ENCODE assay signal across 8 mouse cellular contexts in the genomic region with DNA sequence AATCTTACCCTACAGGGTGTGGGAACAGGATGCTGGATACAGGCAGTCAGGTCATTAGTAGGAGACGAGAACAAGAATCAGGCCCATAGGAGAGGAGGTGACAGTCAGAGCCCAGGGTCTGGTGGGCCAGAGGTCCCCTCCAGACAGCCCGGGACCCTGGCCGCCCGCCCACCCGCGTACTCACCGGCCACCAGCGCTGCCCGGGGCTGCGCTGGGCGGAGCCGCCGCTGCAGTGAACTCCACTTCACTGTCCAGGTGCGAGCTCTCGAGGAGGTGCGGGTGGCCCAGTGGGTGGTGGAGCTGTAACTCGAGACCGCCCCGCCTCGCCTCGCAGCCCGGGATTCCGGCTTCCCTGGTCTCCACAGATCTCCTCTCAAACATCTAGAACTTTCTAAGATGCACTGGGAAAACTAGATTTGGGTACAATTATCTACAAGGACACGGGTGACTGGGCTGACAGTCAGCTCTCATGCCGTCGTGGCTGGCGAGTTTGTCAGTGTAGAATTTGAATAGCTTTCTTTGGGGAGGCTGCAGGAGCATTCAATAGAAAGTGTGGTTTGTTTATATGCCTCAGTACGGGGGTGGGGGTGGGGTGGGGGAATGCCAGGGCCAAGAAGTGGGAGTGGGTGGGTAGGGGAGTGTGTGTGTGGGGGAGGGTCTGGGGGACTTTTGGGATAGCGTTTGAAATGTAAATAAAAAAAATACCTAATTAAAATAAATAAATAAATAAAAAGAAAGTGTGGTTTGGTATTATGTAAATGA. TPM values are rescaled to one million over a fixed set of nuclear protein-coding genes. Genes with fewer than 3 reads are reported as not detected.
A peak's percentile ranks its signal among the peaks of the same experiment; 100 is the strongest.
DNase-seq lines count a peak whose midpoint lies in the region; ATAC-seq and TF ChIP-seq lines count a peak whose summit lies in the region.

A gene (minus strand): TSS at position 259 of the 762 bp plus-strand sequence.

- 2% methylated on average over 29 of the region's 29 CpGs for WGBS in heart, postnatal 0 days
- WGBS in forebrain, postnatal 0 days = 3% methylated on average over 29 of the region's 29 CpGs
- WGBS in liver, embryonic 14.5 days (ENCODE audit: insufficient replicate concordance) = 3% methylated on average over 29 of the region's 29 CpGs
- WGBS in neural tube, embryonic 15.5 days = under 1% methylated on average over 29 of the region's 29 CpGs

- H3K4me3 ChIP-seq in heart, postnatal 0 days (ENCODE audit: low read depth, low read length) = peak within 1 kb of the TSS; percentile 31
- peak within 1 kb of the TSS; percentile 35 for H3K4me3 ChIP-seq in forebrain, postnatal 0 days (ENCODE audit: low read depth, low read length)
- no peak within 1 kb of the TSS for H3K4me3 ChIP-seq in liver, embryonic 14.5 days (ENCODE audit: insufficient read depth in 1 of 2, low read depth in 2 of 2, low read length in 2 of 2)
- peak within 1 kb of the TSS; percentile 38 for H3K4me3 ChIP-seq in neural tube, embryonic 15.5 days (replicated peaks)

- no peak for TF ChIP-seq POLR2A in brain, embryonic 14.5 days (IDR thresholded peaks at IDR 0.05; ENCODE audit: borderline replicate concordance, extremely low read depth, insufficient read depth, insufficient read length, poor library complexity, severe bottlenecking)

- intact Hi-C loops in heart, postnatal 14 days (cut with DNase I) = no loop called here
- intact Hi-C loops in gastrocnemius, postnatal 14 days (cut with DNase I; ENCODE audit: low total_unique reads) = no loop called here

- H3K9ac ChIP-seq in heart, postnatal 0 days (replicated peaks; ENCODE audit: low read depth, low read length) = no peak within 1 kb of the TSS
- H3K9ac ChIP-seq in forebrain, postnatal 0 days = peak within 1 kb of the TSS; percentile 22; the same call in 1 of the 2 replicates
- H3K9ac ChIP-seq in liver, embryonic 14.5 days (replicated peaks) = no peak within 1 kb of the TSS
- no peak within 1 kb of the TSS; the same call in 1 of the 2 replicates for H3K9ac ChIP-seq in neural tube, embryonic 15.5 days (replicated peaks)

- ATAC-seq in heart, postnatal 0 days (ENCODE audit: insufficient read depth, low read depth) = no peak
- peak; percentile 28; the same call in 1 of the 2 replicates for ATAC-seq in forebrain, postnatal 0 days
- no peak for ATAC-seq in liver, embryonic 14.5 days (ENCODE audit: insufficient read depth)
- ATAC-seq in neural tube, embryonic 15.5 days (ENCODE audit: low FRiP score) = peak; percentile 69; the same call in 1 of the 2 replicates

- DNase-seq in heart, postnatal 0 days (ENCODE audit: low spot score) = no peak
- no peak for DNase-seq in heart, postnatal 14 days
- peak; percentile 39 for DNase-seq in brain, embryonic 14.5 days (ENCODE audit: low read depth)
- peak; percentile 4 for DNase-seq in forebrain, postnatal 0 days
- no peak for DNase-seq in liver, embryonic 14.5 days (ENCODE audit: low read depth in 3 of 3, low spot score in 3 of 3)
- no peak for DNase-seq in gastrocnemius, postnatal 14 days
- no peak for DNase-seq in gastrocnemius, postnatal 10 days

- no peak within 1 kb of the TSS for H3K27ac ChIP-seq in heart, postnatal 0 days (ENCODE audit: low read depth)
- H3K27ac ChIP-seq in forebrain, postnatal 0 days (ENCODE audit: low read depth, low read length) = no peak within 1 kb of the TSS
- H3K27ac ChIP-seq in liver, embryonic 14.5 days = no peak within 1 kb of the TSS
- no peak within 1 kb of the TSS for H3K27ac ChIP-seq in neural tube, embryonic 15.5 days (replicated peaks)

- no peak for TF ChIP-seq CTCF in heart, postnatal 0 days (IDR thresholded peaks at IDR 0.05; ENCODE audit: low read depth)
- TF ChIP-seq CTCF in brain, embryonic 14.5 days (IDR thresholded peaks at IDR 0.05; ENCODE audit: borderline replicate concordance, extremely low read depth, insufficient read depth, insufficient read length) = no peak
- no peak for TF ChIP-seq CTCF in forebrain, postnatal 0 days (IDR thresholded peaks at IDR 0.05; ENCODE audit: low read depth)
- TF ChIP-seq CTCF in liver, embryonic 14.5 days (IDR thresholded peaks at IDR 0.05; ENCODE audit: low read depth) = no peak

- no peak for TF ChIP-seq EP300 in heart, postnatal 0 days (IDR thresholded peaks at IDR 0.05; ENCODE audit: low read depth)
- no peak for TF ChIP-seq EP300 in liver, embryonic 14.5 days (IDR thresholded peaks at IDR 0.05; ENCODE audit: low read depth)

- peaks cover 6% of the 10 kb centered on the region; the same call in 1 of the 2 replicates for H3K27me3 ChIP-seq in heart, postnatal 0 days (ENCODE audit: control insufficient read depth, insufficient read depth, low read length)
- no peaks in the 10 kb centered on the region for H3K27me3 ChIP-seq in forebrain, postnatal 0 days (ENCODE audit: insufficient read depth, low read length)
- H3K27me3 ChIP-seq in liver, embryonic 14.5 days (ENCODE audit: control insufficient read depth, insufficient read depth, low read length) = no peaks in the 10 kb centered on the region
- no peaks in the 10 kb centered on the region for H3K27me3 ChIP-seq in neural tube, embryonic 15.5 days (replicated peaks)

- peaks cover 4% of the 10 kb centered on the region; the same call in 1 of the 2 replicates for H3K4me1 ChIP-seq in heart, postnatal 0 days (ENCODE audit: control insufficient read depth, insufficient read depth)
- H3K4me1 ChIP-seq in forebrain, postnatal 0 days (ENCODE audit: insufficient read depth) = no peaks in the 10 kb centered on the region
- H3K4me1 ChIP-seq in liver, embryonic 14.5 days (replicated peaks; ENCODE audit: control insufficient read depth in 2 of 2, insufficient read depth in 2 of 2, low read length in 1 of 2) = no peaks in the 10 kb centered on the region
- peaks cover 11% of the 10 kb centered on the region for H3K4me1 ChIP-seq in neural tube, embryonic 15.5 days

- no peaks in the 10 kb centered on the region for H3K9me3 ChIP-seq in heart, postnatal 0 days (replicated peaks; ENCODE audit: control insufficient read depth, low read length)
- no peaks in the 10 kb centered on the region for H3K9me3 ChIP-seq in forebrain, postnatal 0 days (ENCODE audit: low read length)
- H3K9me3 ChIP-seq in liver, embryonic 14.5 days (ENCODE audit: control insufficient read depth, low read length) = no peaks in the 10 kb centered on the region
- H3K9me3 ChIP-seq in neural tube, embryonic 15.5 days (replicated peaks) = no peaks in the 10 kb centered on the region

- H3K4me2 ChIP-seq in heart, postnatal 0 days (ENCODE audit: low read depth, low read length) = peak within 1 kb of the TSS; percentile 54
- peak within 1 kb of the TSS; percentile 71 for H3K4me2 ChIP-seq in forebrain, postnatal 0 days (ENCODE audit: low read depth)
- peak within 1 kb of the TSS; percentile 8; the same call in 1 of the 2 replicates for H3K4me2 ChIP-seq in liver, embryonic 14.5 days (ENCODE audit: low read depth)
- peak within 1 kb of the TSS; percentile 75 for H3K4me2 ChIP-seq in neural tube, embryonic 15.5 days

- H3K36me3 ChIP-seq in heart, postnatal 0 days (replicated peaks; ENCODE audit: control insufficient read depth, insufficient read depth, low read length) = no peaks in the 10 kb centered on the region
- H3K36me3 ChIP-seq in forebrain, postnatal 0 days (ENCODE audit: insufficient read depth) = no peaks in the 10 kb centered on the region
- no peaks in the 10 kb centered on the region for H3K36me3 ChIP-seq in liver, embryonic 14.5 days (replicated peaks; ENCODE audit: control insufficient read depth, insufficient read depth, low read depth)
- H3K36me3 ChIP-seq in neural tube, embryonic 15.5 days = no peaks in the 10 kb centered on the region

RNA-seq across cellular contexts. Expression of the gene that starts here (rescaled TPM):
- not detected in 2 replicates for total RNA-seq in heart, postnatal 0 days (2014; rRNA removed; ENCODE audit: low replicate concordance)
- polyA plus RNA-seq in heart, postnatal 0 days (2015; fragmentation: Nextera tagmentation; extraction: Ambion mirVana) = not detected in 2 replicates
- not detected for total RNA-seq in heart, postnatal 14 days (2021)
- 0.10 TPM in 2 replicates for polyA plus RNA-seq in brain, embryonic 14.5 days (2012; rRNA removed)
- total RNA-seq in forebrain, postnatal 0 days (2014; rRNA removed) = 0.08 and 0.38 TPM in 2 replicates
- polyA plus RNA-seq in forebrain, postnatal 0 days (2015; fragmentation: Nextera tagmentation; extraction: Ambion mirVana) = 0.21 and 0.35 TPM in 2 replicates
- not detected in 2 replicates for polyA plus RNA-seq in liver, embryonic 14.5 days (2012; rRNA removed)
- not detected in 2 replicates for polyA plus RNA-seq in liver, embryonic 14.5 days (2014; fragmentation: Nextera tagmentation; extraction: Ambion mirVana)
- 0.27 and 0.45 TPM in 2 replicates for polyA plus RNA-seq in neural tube, embryonic 15.5 days (2015; fragmentation: Nextera tagmentation; extraction: Ambion mirVana)
- total RNA-seq in gastrocnemius, postnatal 14 days (2021) = not detected
- total RNA-seq in gastrocnemius, postnatal 10 days (2021) = not detected

Comparison
In these comparisons a context has a peak if more than half of its experiments do, and no peak if none do; other contexts are left out.
1. Peak in DNase-seq in brain, embryonic 14.5 days; RNA of the gene not detected or under 1 TPM.
2. Peak in DNase-seq, ATAC-seq, H3K4me3 ChIP-seq, H3K9ac ChIP-seq and H3K4me2 ChIP-seq in forebrain, postnatal 0 days; RNA of the gene not detected or under 1 TPM.
3. Peak in ATAC-seq, H3K4me3 ChIP-seq and H3K4me2 ChIP-seq in neural tube, embryonic 15.5 days; RNA of the gene not detected or under 1 TPM.
4. H3K4me2 ChIP-seq: peak in every context shown above with its lines; median percentile 75 in neural tube, embryonic 15.5 days; 71 in forebrain, postnatal 0 days; 54 in heart, postnatal 0 days; 8 in liver, embryonic 14.5 days.